In genomic region chr4:150435590-150435989, GRCm38 (mm10) we compare ENCODE assay signal across 22 mouse cellular contexts.
DNase-seq lines count a peak whose midpoint lies in the region; ATAC-seq and TF ChIP-seq lines count a peak whose summit lies in the region.
"Had no signal": no experiment of that assay in that cellular context is flagged by ENCODE, and none has a peak within 500 bp of the region (broad histone marks: within the 10 kb centered on the region; RNA-seq: fewer than 3 reads in every experiment).

No protein-coding gene starts in this region.

- H3K79me2 ChIP-seq in CH12.LX (replicated peaks; ENCODE audit: control insufficient read depth, extremely low read depth, insufficient read depth, poor library complexity, severe bottlenecking), result no peaks in the 10 kb centered on the region

- peak; percentile 74 for TF ChIP-seq EP300 in CH12.LX (IDR thresholded peaks at IDR 0.05; ENCODE audit: low read length)

- dilution Hi-C loops in CH12.LX (cut with MboI; ENCODE audit: extremely low pct_ligation_motif_present, extremely low pct_unique_long_range_greater_than_20kb, low sequenced_read_pairs), result no loop called here

- in situ Hi-C loops in CH12.LX (cut with MboI; ENCODE audit: low pct_ligation_motif_present, low pct_unique_long_range_greater_than_20kb, low sequenced_read_pairs), result no loop called here

- H3K36me3 ChIP-seq in heart, embryonic 13.5 days, result peaks cover 33% of the 10 kb centered on the region
- H3K36me3 ChIP-seq in heart, embryonic 15.5 days, result peaks cover 4% of the 10 kb centered on the region; the same call in 1 of the 2 replicates
- H3K36me3 ChIP-seq in CH12.LX (replicated peaks in 1 of 2; ENCODE audit: control insufficient read depth in 1 of 2, insufficient read depth in 1 of 2, low read length in 1 of 2), result peaks cover 6 to 49% of the 10 kb centered on the region in 2 experiments

- ATAC-seq in heart, embryonic 13.5 days (ENCODE audit: extremely low read depth, insufficient number of reproducible peaks, low FRiP score, low TSS enrichment), result no peak
- no peak for ATAC-seq in heart, embryonic 15.5 days (replicated peaks; ENCODE audit: insufficient number of reproducible peaks, insufficient read depth, low FRiP score, low read depth)
- ATAC-seq: activated CD4-positive, CD25-positive, alpha-beta regulatory T cell, adult 4 months; CD4-positive, CD25-positive, alpha-beta regulatory T cell, adult 4 months; Patski had no signal

- H3K4me1 ChIP-seq in heart, embryonic 13.5 days, result peaks cover 27% of the 10 kb centered on the region
- H3K4me1 ChIP-seq in heart, embryonic 15.5 days (replicated peaks), result peaks cover 13% of the 10 kb centered on the region
- peaks cover 2 to 44% of the 10 kb centered on the region in 2 experiments; a peak in 3 of 4 replicates for H3K4me1 ChIP-seq in CH12.LX (ENCODE audit: control insufficient read depth in 1 of 2, insufficient read depth in 2 of 2)

- WGBS in heart, embryonic 13.5 days, result 89% methylated on average over 5 of the region's 5 CpGs
- WGBS in heart, embryonic 15.5 days, result 87% methylated on average over 5 of the region's 5 CpGs

- no peaks in the 10 kb centered on the region for H3K27me3 ChIP-seq in heart, embryonic 13.5 days (replicated peaks)
- no peaks in the 10 kb centered on the region for H3K27me3 ChIP-seq in heart, embryonic 15.5 days
- H3K27me3 ChIP-seq in CH12.LX (replicated peaks), result no peaks in the 10 kb centered on the region
- H3K27me3 ChIP-seq: Patski had no signal

- no peaks in the 10 kb centered on the region for H3K9me3 ChIP-seq in heart, embryonic 13.5 days
- H3K9me3 ChIP-seq in heart, embryonic 15.5 days (replicated peaks), result no peaks in the 10 kb centered on the region
- H3K9me3 ChIP-seq in CH12.LX (replicated peaks; ENCODE audit: low read length), result no peaks in the 10 kb centered on the region
- H3K9me3 ChIP-seq: G1E had no signal

- intact Hi-C loops in heart, postnatal 36 days (cut with DNase I), result no loop called here
- intact Hi-C loops in heart, postnatal 14 days (cut with DNase I), result no loop called here

- no peak overlapping the region for H3K4me2 ChIP-seq in heart, embryonic 13.5 days
- H3K4me2 ChIP-seq in heart, embryonic 15.5 days, result no peak overlapping the region
- H3K4me2 ChIP-seq in CH12.LX (ENCODE audit: insufficient read depth, low read depth, poor library complexity, severe bottlenecking), result no peak overlapping the region

- TF ChIP-seq RAD21 in CH12.LX (IDR thresholded peaks at IDR 0.05; ENCODE audit: low read depth, low read length), result no peak

- 0 out of 2 replicates have a peak overlapping the region, but pooled peaks have one; percentile 28 for H3K27ac ChIP-seq in heart, embryonic 13.5 days (replicated peaks)
- 0 out of 2 replicates have a peak overlapping the region, but pooled peaks have one; percentile 7 for H3K27ac ChIP-seq in heart, embryonic 15.5 days
- H3K27ac ChIP-seq in CH12.LX (ENCODE audit: insufficient read depth, low read depth), result no peak overlapping the region

- no peak overlapping the region for H3K4me3 ChIP-seq in heart, embryonic 13.5 days
- H3K4me3 ChIP-seq in heart, embryonic 15.5 days, result no peak overlapping the region
- no peak overlapping the region for H3K4me3 ChIP-seq in CH12.LX (replicated peaks in 1 of 3; ENCODE audit: low read depth in 2 of 3, low read length in 2 of 3, poor library complexity in 1 of 3)

- TF ChIP-seq POLR2A in CH12.LX (IDR thresholded peaks at IDR 0.05; ENCODE audit: low read depth, low read length), result no peak

- no peak for TF ChIP-seq CTCF in CH12.LX (conservative IDR thresholded peaks at IDR 0.05 in 1 of 2, IDR thresholded peaks at IDR 0.05 in 1 of 2; ENCODE audit: low read depth in 2 of 2, low read length in 2 of 2)

- no peak for DNase-seq in heart, postnatal 36 days
- DNase-seq in heart, postnatal 14 days, result no peak
- DNase-seq in CH12.LX (ENCODE audit: extremely low read depth), result peak; percentile 44
- DNase-seq in MN1 (ENCODE audit: low spot score), result no peak
- DNase-seq: adrenal gland, adult 2 months; adrenal gland, adult 8-10 months; adrenal gland, postnatal 10 days; adrenal gland, postnatal 14 days; adrenal gland, postnatal 25 days; adrenal gland, postnatal 36 days; B cell, adult 2 months; cerebellum, adult 11 months; cerebellum, adult 11-12 months; cerebellum, adult 18-20 months; cerebellum, adult 2 months; cerebellum, adult 8-10 months had no signal

- no peak overlapping the region for H3K9ac ChIP-seq in heart, embryonic 13.5 days
- H3K9ac ChIP-seq in heart, embryonic 15.5 days, result no peak overlapping the region
- H3K9ac ChIP-seq in CH12.LX (ENCODE audit: insufficient read depth, low read depth), result no peak overlapping the region

TF ChIP-seq in CH12.LX, 34 proteins besides CTCF, POLR2A, EP300 and RAD21:
- no peak for TF ChIP-seq USF2 (conservative IDR thresholded peaks at IDR 0.05; ENCODE audit: low read depth, low read length)
- TF ChIP-seq ZC3H11A (IDR thresholded peaks at IDR 0.05; ENCODE audit: low read depth, low read length), result no peak
- TF ChIP-seq GABPA (IDR thresholded peaks at IDR 0.05; ENCODE audit: insufficient replicate concordance, low read depth, low read length), result no peak
- TF ChIP-seq ZNF384 (IDR thresholded peaks at IDR 0.05; ENCODE audit: low read depth, low read length), result no peak
- no peak for TF ChIP-seq SIN3A (IDR thresholded peaks at IDR 0.05; ENCODE audit: low read length)
- TF ChIP-seq ETS1 (conservative IDR thresholded peaks at IDR 0.05; ENCODE audit: low read depth, low read length), result 0 out of 2 replicates have a peak, but pooled peaks have one; percentile 14
- no peak for TF ChIP-seq HCFC1 (IDR thresholded peaks at IDR 0.05; ENCODE audit: low read depth, low read length)
- TF ChIP-seq CHD1 (IDR thresholded peaks at IDR 0.05; ENCODE audit: low read depth, low read length), result no peak
- TF ChIP-seq E2F4 (IDR thresholded peaks at IDR 0.05; ENCODE audit: insufficient replicate concordance, low read depth, low read length), result no peak
- no peak for TF ChIP-seq SMC3 (IDR thresholded peaks at IDR 0.05; ENCODE audit: low read depth, low read length)
- no peak for TF ChIP-seq MAX (IDR thresholded peaks at IDR 0.05; ENCODE audit: low read length)
- no peak for TF ChIP-seq MXI1 (IDR thresholded peaks at IDR 0.05; ENCODE audit: low read depth, low read length)
- TF ChIP-seq TCF12 (IDR thresholded peaks at IDR 0.05; ENCODE audit: low read depth, low read length), result no peak
- peak; percentile 77 for TF ChIP-seq IRF4 (IDR thresholded peaks at IDR 0.05; ENCODE audit: low read depth, low read length)
- TF ChIP-seq ZMIZ1 (IDR thresholded peaks at IDR 0.05; ENCODE audit: low read depth, low read length), result no peak
- no peak; the same call in 1 of the 2 replicates for TF ChIP-seq BHLHE40 (IDR thresholded peaks at IDR 0.05; ENCODE audit: low read depth, low read length)
- no peak for TF ChIP-seq POLR2AphosphoS2 (IDR thresholded peaks at IDR 0.05; ENCODE audit: low read depth, low read length)
- no peak for TF ChIP-seq PAX5 (IDR thresholded peaks at IDR 0.05; ENCODE audit: low read length)
- TF ChIP-seq ELF1 (IDR thresholded peaks at IDR 0.05; ENCODE audit: low read depth, low read length), result no peak
- no peak for TF ChIP-seq USF1 (IDR thresholded peaks at IDR 0.05; ENCODE audit: low read depth, low read length)
- no peak for TF ChIP-seq MEF2A (IDR thresholded peaks at IDR 0.05; ENCODE audit: borderline replicate concordance, low read depth, low read length)
- TF ChIP-seq JUN (IDR thresholded peaks at IDR 0.05; ENCODE audit: insufficient read depth, low read depth, low read length), result peak; percentile 57; the same call in 1 of the 2 replicates
- no peak for TF ChIP-seq KAT2A (IDR thresholded peaks at IDR 0.05; ENCODE audit: insufficient replicate concordance, low read length)
- TF ChIP-seq MAFK (IDR thresholded peaks at IDR 0.05; ENCODE audit: insufficient replicate concordance, low read length), result no peak
- no peak for TF ChIP-seq RCOR1 (conservative IDR thresholded peaks at IDR 0.05; ENCODE audit: low read depth, low read length)
- TF ChIP-seq UBTF (IDR thresholded peaks at IDR 0.05; ENCODE audit: low read depth, low read length), result no peak
- no peak for TF ChIP-seq MYC (IDR thresholded peaks at IDR 0.05; ENCODE audit: low read depth, low read length)
- TF ChIP-seq JUND (conservative IDR thresholded peaks at IDR 0.05; ENCODE audit: low read depth, low read length), result peak; percentile 81
- TF ChIP-seq MAZ (IDR thresholded peaks at IDR 0.05; ENCODE audit: low read depth, low read length), result no peak
- TF ChIP-seq CHD2 (IDR thresholded peaks at IDR 0.05; ENCODE audit: low read length), result no peak
- no peak for TF ChIP-seq TBP (conservative IDR thresholded peaks at IDR 0.05; ENCODE audit: low read depth, low read length)
- TF ChIP-seq NRF1 (IDR thresholded peaks at IDR 0.05; ENCODE audit: low read depth, low read length), result no peak
- no peak for TF ChIP-seq NELFE (IDR thresholded peaks at IDR 0.05; ENCODE audit: low read depth, low read length)
- no peak for TF ChIP-seq ZKSCAN1 (IDR thresholded peaks at IDR 0.05; ENCODE audit: borderline replicate concordance, low read depth, low read length)
